ENCODE assay signal across 30 mouse cellular contexts in genomic region chr1:103762044-103762663, GRCm38 (mm10).
DNase-seq lines count a peak whose midpoint lies in the region; ATAC-seq and TF ChIP-seq lines count a peak whose summit lies in the region.
"Had no signal": no experiment of that assay in that cellular context is flagged by ENCODE, and none has a peak within 500 bp of the region (broad histone marks: within the 10 kb centered on the region; RNA-seq: fewer than 3 reads in every experiment).

No protein-coding gene starts in this region.

- WGBS in liver, adult 2 months, result 27% methylated on average over 5 of the region's 5 CpGs
- 60% methylated on average over 5 of the region's 5 CpGs for WGBS in intestine, postnatal 0 days
- WGBS in stomach, embryonic 16.5 days, result 65% methylated on average over 5 of the region's 5 CpGs

- H3K9ac ChIP-seq in liver, adult 2 months (ENCODE audit: low read depth, low read length), result no peak overlapping the region
- no peak overlapping the region for H3K9ac ChIP-seq in intestine, postnatal 0 days (ENCODE audit: low read depth, low read length)
- H3K9ac ChIP-seq in stomach, embryonic 16.5 days (ENCODE audit: low read length), result no peak overlapping the region
- H3K9ac ChIP-seq: embryonic facial prominence, embryonic 15.5 days; forebrain, embryonic 13.5 days; heart, embryonic 15.5 days; hindbrain, embryonic 12.5 days; kidney, embryonic 15.5 days; liver, embryonic 14.5 days; lung, embryonic 14.5 days; neural tube, embryonic 12.5 days had no signal

- peak; percentile 54 for ATAC-seq in intestine, postnatal 0 days
- 0 out of 2 replicates have a peak, but pooled peaks have one; percentile 25 for ATAC-seq in stomach, embryonic 16.5 days (ENCODE audit: insufficient read depth, low FRiP score)
- ATAC-seq: activated CD4-positive, CD25-positive, alpha-beta regulatory T cell, adult 4 months; forebrain, embryonic 13.5 days; hindbrain, postnatal 0 days had no signal

- no peak overlapping the region for H3K4me2 ChIP-seq in intestine, postnatal 0 days (replicated peaks; ENCODE audit: low read depth)
- H3K4me2 ChIP-seq in stomach, embryonic 16.5 days (ENCODE audit: low read depth, low read length), result no peak overlapping the region
- H3K4me2 ChIP-seq: embryonic facial prominence, embryonic 15.5 days; forebrain, embryonic 13.5 days; heart, embryonic 15.5 days; hindbrain, embryonic 12.5 days; kidney, embryonic 15.5 days; lung, embryonic 14.5 days; neural tube, embryonic 12.5 days had no signal

- no peak for TF ChIP-seq POLR2A in liver, adult 2 months (IDR thresholded peaks at IDR 0.05; ENCODE audit: extremely low read depth, insufficient read depth, low read length)

- peaks cover 6% of the 10 kb centered on the region for H3K4me1 ChIP-seq in liver, adult 2 months (ENCODE audit: control insufficient read depth, insufficient read depth, low read length)
- H3K4me1 ChIP-seq in intestine, postnatal 0 days (replicated peaks; ENCODE audit: control insufficient read depth, insufficient read depth, low read length), result no peaks in the 10 kb centered on the region
- H3K4me1 ChIP-seq in stomach, embryonic 16.5 days (ENCODE audit: control insufficient read depth, insufficient read depth, low read length), result no peaks in the 10 kb centered on the region
- H3K4me1 ChIP-seq: embryonic facial prominence, embryonic 15.5 days; forebrain, embryonic 13.5 days; heart, embryonic 10.5 days; heart, embryonic 15.5 days; hindbrain, embryonic 12.5 days; kidney, embryonic 15.5 days; neural tube, embryonic 12.5 days had no signal

- no peak overlapping the region for H3K27ac ChIP-seq in liver, adult 2 months (replicated peaks; ENCODE audit: insufficient read depth, low read depth, low read length)
- H3K27ac ChIP-seq in intestine, postnatal 0 days (ENCODE audit: low read depth, low read length), result no peak overlapping the region
- H3K27ac ChIP-seq in stomach, embryonic 16.5 days (ENCODE audit: low read length), result no peak overlapping the region
- H3K27ac ChIP-seq: embryonic facial prominence, embryonic 15.5 days; forebrain, embryonic 13.5 days; heart, embryonic 10.5 days; heart, embryonic 15.5 days; hindbrain, embryonic 12.5 days; hindbrain, postnatal 0 days; kidney, embryonic 15.5 days; liver, embryonic 14.5 days; neural tube, embryonic 12.5 days had no signal

- no peak for TF ChIP-seq CTCF in liver, adult 2 months (IDR thresholded peaks at IDR 0.05; ENCODE audit: low read depth, low read length)
- no peak for TF ChIP-seq CTCF in intestine, postnatal 0 days (IDR thresholded peaks at IDR 0.05; ENCODE audit: low read depth)

- no peaks in the 10 kb centered on the region for H3K9me3 ChIP-seq in intestine, postnatal 0 days (ENCODE audit: control insufficient read depth)
- no peaks in the 10 kb centered on the region for H3K9me3 ChIP-seq in stomach, embryonic 16.5 days (replicated peaks; ENCODE audit: control insufficient read depth, low read length)
- H3K9me3 ChIP-seq: embryonic facial prominence, embryonic 15.5 days; forebrain, embryonic 13.5 days; heart, embryonic 10.5 days; heart, embryonic 15.5 days; hindbrain, embryonic 12.5 days; kidney, embryonic 15.5 days; neural tube, embryonic 12.5 days had no signal

- no peaks in the 10 kb centered on the region for H3K79me2 ChIP-seq in liver, adult 2 months (ENCODE audit: control insufficient read depth, insufficient read depth, low read length)

- no peaks in the 10 kb centered on the region for H3K36me3 ChIP-seq in liver, adult 2 months (ENCODE audit: control insufficient read depth, insufficient read depth, low read length)
- no peaks in the 10 kb centered on the region for H3K36me3 ChIP-seq in intestine, postnatal 0 days (ENCODE audit: control insufficient read depth, insufficient read depth)
- no peaks in the 10 kb centered on the region for H3K36me3 ChIP-seq in stomach, embryonic 16.5 days (ENCODE audit: control insufficient read depth, insufficient read depth, low read length)
- H3K36me3 ChIP-seq: embryonic facial prominence, embryonic 15.5 days; heart, embryonic 10.5 days; heart, embryonic 15.5 days; hindbrain, embryonic 12.5 days; kidney, embryonic 15.5 days; neural tube, embryonic 12.5 days had no signal

- peak; percentile 12 to 25 for DNase-seq in cerebellum, postnatal 10 days
- no peak for DNase-seq in cerebellum, postnatal 36 days
- DNase-seq in liver, adult 2 months (ENCODE audit: extremely low read depth, low read depth, low spot score), result peak; percentile 88
- DNase-seq in liver, result no peak
- DNase-seq in frontal cortex, adult 2 months (ENCODE audit: extremely low spot score in 1 of 2, low spot score in 1 of 2), result no peak
- no peak for DNase-seq in layer of hippocampus, postnatal 14 days (ENCODE audit: low spot score in 2 of 2)
- DNase-seq: adrenal gland, adult 2 months; cerebellum, adult 2 months; gastrocnemius, postnatal 25 days; heart, adult 11 months; kidney, adult 11 months; kidney, postnatal 36 days; layer of hippocampus, postnatal 36 days; lung, embryonic 14.5 days; lung, postnatal 14 days; thymus, adult 18-20 months; thymus, postnatal 36 days had no signal

- H3K27me3 ChIP-seq in liver, adult 2 months (ENCODE audit: control insufficient read depth, insufficient read depth, low read length), result no peaks in the 10 kb centered on the region
- no peaks in the 10 kb centered on the region for H3K27me3 ChIP-seq in intestine, postnatal 0 days (replicated peaks; ENCODE audit: control insufficient read depth, insufficient read depth, low read length)
- no peaks in the 10 kb centered on the region for H3K27me3 ChIP-seq in stomach, embryonic 16.5 days (ENCODE audit: control insufficient read depth, insufficient read depth, low read length)
- H3K27me3 ChIP-seq: CH12.LX; embryonic facial prominence, embryonic 15.5 days; forebrain, embryonic 13.5 days; heart, embryonic 15.5 days; hindbrain, embryonic 12.5 days; kidney, embryonic 15.5 days; neural tube, embryonic 12.5 days had no signal

- H3K4me3 ChIP-seq in liver, adult 2 months (ENCODE audit: insufficient read depth, low read depth, low read length), result no peak overlapping the region
- no peak overlapping the region for H3K4me3 ChIP-seq in intestine, postnatal 0 days (ENCODE audit: low read depth, low read length)
- H3K4me3 ChIP-seq in stomach, embryonic 16.5 days (replicated peaks; ENCODE audit: low read length), result no peak overlapping the region
- H3K4me3 ChIP-seq: embryonic facial prominence, embryonic 15.5 days; forebrain, embryonic 13.5 days; heart, embryonic 10.5 days; heart, embryonic 15.5 days; hindbrain, embryonic 12.5 days; kidney, embryonic 15.5 days; neural tube, embryonic 12.5 days had no signal

Comparison
In these comparisons a context has a peak if more than half of its experiments do, and no peak if none do; other contexts are left out.
1. DNase-seq: peak in cerebellum, postnatal 10 days (2 of 2) and liver, adult 2 months (single experiment); none in cerebellum, postnatal 36 days (0 of 2), liver (single experiment), frontal cortex, adult 2 months (0 of 2) and layer of hippocampus, postnatal 14 days (0 of 2).